Mouse (Mus musculus): ENCODE measurements around the gene Aldh1a1. TPM values are rescaled to one million over a fixed set of nuclear protein-coding genes. Genes with fewer than 3 reads are reported as not detected.
"Not testable (repeated sequence)": the region's sequence is repeated elsewhere in the genome, so short reads cannot be mapped to it uniquely, and the experiment has no call there.

Aldh1a1 gene
- total and polyA plus RNA-seq, 3 experiments = 0.21 to 1.1 (median 0.99) TPM

GRCm38 (mm10) chr19:20513688-20514361 lies 21.3 kb downstream of the Aldh1a1 start:
- H3K79me2 ChIP-seq (replicated peaks; ENCODE audit: control insufficient read depth, extremely low read depth, insufficient read depth, poor library complexity, severe bottlenecking) = no peaks in the 10 kb centered on the region
- no peak for DNase-seq (ENCODE audit: extremely low read depth)
- H3K4me1 ChIP-seq (ENCODE audit: control insufficient read depth in 1 of 2, insufficient read depth in 2 of 2) = no peaks in the 10 kb centered on the region
- no peak overlapping the region for H3K4me3 ChIP-seq (replicated peaks in 1 of 3; ENCODE audit: low read depth in 2 of 3, low read length in 2 of 3, poor library complexity in 1 of 3)
- in situ Hi-C loops (cut with MboI; ENCODE audit: low pct_ligation_motif_present, low pct_unique_long_range_greater_than_20kb, low sequenced_read_pairs) = no loop called here
- no peak overlapping the region for H3K27ac ChIP-seq (ENCODE audit: insufficient read depth, low read depth)
- H3K4me2 ChIP-seq (ENCODE audit: insufficient read depth, low read depth, poor library complexity, severe bottlenecking) = no peak overlapping the region
- H3K9ac ChIP-seq (ENCODE audit: insufficient read depth, low read depth) = no peak overlapping the region
- H3K9me3 ChIP-seq (replicated peaks; ENCODE audit: low read length) = no peaks in the 10 kb centered on the region
- no peaks in the 10 kb centered on the region for H3K27me3 ChIP-seq (replicated peaks)
- dilution Hi-C loops (cut with MboI; ENCODE audit: extremely low pct_ligation_motif_present, extremely low pct_unique_long_range_greater_than_20kb, low sequenced_read_pairs) = no loop called here
- H3K36me3 ChIP-seq (replicated peaks in 1 of 2; ENCODE audit: control insufficient read depth in 1 of 2, insufficient read depth in 1 of 2, low read length in 1 of 2) = no peaks in the 10 kb centered on the region
- TF ChIP-seq KAT2A (IDR thresholded peaks at IDR 0.05; ENCODE audit: insufficient replicate concordance, low read length) = no peak
- no peak for TF ChIP-seq IRF4 (IDR thresholded peaks at IDR 0.05; ENCODE audit: low read depth, low read length)
- no peak for TF ChIP-seq ELF1 (IDR thresholded peaks at IDR 0.05; ENCODE audit: low read depth, low read length)
- TF ChIP-seq ZMIZ1 (IDR thresholded peaks at IDR 0.05; ENCODE audit: low read depth, low read length) = no peak
- TF ChIP-seq ZNF384 (IDR thresholded peaks at IDR 0.05; ENCODE audit: low read depth, low read length) = no peak
- TF ChIP-seq MAX (IDR thresholded peaks at IDR 0.05; ENCODE audit: low read length) = no peak
- no peak for TF ChIP-seq RCOR1 (conservative IDR thresholded peaks at IDR 0.05; ENCODE audit: low read depth, low read length)
- no peak for TF ChIP-seq MYC (IDR thresholded peaks at IDR 0.05; ENCODE audit: low read depth, low read length)
- no peak for TF ChIP-seq EP300 (IDR thresholded peaks at IDR 0.05; ENCODE audit: low read length)
- no peak for TF ChIP-seq UBTF (IDR thresholded peaks at IDR 0.05; ENCODE audit: low read depth, low read length)
- TF ChIP-seq E2F4 (IDR thresholded peaks at IDR 0.05; ENCODE audit: insufficient replicate concordance, low read depth, low read length) = no peak
- no peak for TF ChIP-seq JUN (IDR thresholded peaks at IDR 0.05; ENCODE audit: insufficient read depth, low read depth, low read length)
- no peak for TF ChIP-seq MEF2A (IDR thresholded peaks at IDR 0.05; ENCODE audit: borderline replicate concordance, low read depth, low read length)
- TF ChIP-seq CTCF (conservative IDR thresholded peaks at IDR 0.05 in 1 of 2, IDR thresholded peaks at IDR 0.05 in 1 of 2; ENCODE audit: low read depth in 2 of 2, low read length in 2 of 2) = no peak

GRCm38 (mm10) chr19:20516481-20516880 lies 24.0 kb downstream of the Aldh1a1 start:
- dilution Hi-C loops (cut with MboI; ENCODE audit: extremely low pct_ligation_motif_present, extremely low pct_unique_long_range_greater_than_20kb, low sequenced_read_pairs) = no loop called here

GRCm38 (mm10) chr19:20529156-20529555 lies 36.6 kb downstream of the Aldh1a1 start:
- H3K4me2 ChIP-seq (ENCODE audit: insufficient read depth, low read depth, poor library complexity, severe bottlenecking); H3K4me1 ChIP-seq (ENCODE audit: control insufficient read depth in 1 of 2, insufficient read depth in 2 of 2); H3K36me3 ChIP-seq (replicated peaks in 1 of 2; ENCODE audit: control insufficient read depth in 1 of 2, insufficient read depth in 1 of 2, low read length in 1 of 2); DNase-seq (ENCODE audit: extremely low read depth); H3K27ac ChIP-seq (ENCODE audit: insufficient read depth, low read depth); dilution Hi-C loops (cut with MboI; ENCODE audit: extremely low pct_ligation_motif_present, extremely low pct_unique_long_range_greater_than_20kb, low sequenced_read_pairs); H3K9me3 ChIP-seq (replicated peaks; ENCODE audit: low read length); H3K27me3 ChIP-seq (replicated peaks); in situ Hi-C loops (cut with MboI; ENCODE audit: low pct_ligation_motif_present, low pct_unique_long_range_greater_than_20kb, low sequenced_read_pairs); H3K9ac ChIP-seq (ENCODE audit: insufficient read depth, low read depth); H3K79me2 ChIP-seq (replicated peaks; ENCODE audit: control insufficient read depth, extremely low read depth, insufficient read depth, poor library complexity, severe bottlenecking); H3K4me3 ChIP-seq (replicated peaks in 1 of 3; ENCODE audit: low read depth in 2 of 3, low read length in 2 of 3, poor library complexity in 1 of 3): not testable (repeated sequence)

More at GRCm38 (mm10) chr19:20516481-20516880, 24.0 kb downstream of the Aldh1a1 start:
- Histone ChIP-seq H3K4me3 (replicated peaks in 1 of 3; ENCODE audit: low read depth in 2 of 3, low read length in 2 of 3, poor library complexity in 1 of 3) (no peak overlapping the region), H3K4me2 (ENCODE audit: insufficient read depth, low read depth, poor library complexity, severe bottlenecking) (no peak overlapping the region), H3K27me3 (replicated peaks) (no peaks in the 10 kb centered on the region), H3K79me2 (replicated peaks; ENCODE audit: control insufficient read depth, extremely low read depth, insufficient read depth, poor library complexity, severe bottlenecking) (no peaks in the 10 kb centered on the region), H3K9me3 (replicated peaks; ENCODE audit: low read length) (no peaks in the 10 kb centered on the region), H3K9ac (ENCODE audit: insufficient read depth, low read depth) (no peak overlapping the region), H3K36me3 (replicated peaks in 1 of 2; ENCODE audit: control insufficient read depth in 1 of 2, insufficient read depth in 1 of 2, low read length in 1 of 2) (no peaks in the 10 kb centered on the region), H3K4me1 (ENCODE audit: control insufficient read depth in 1 of 2, insufficient read depth in 2 of 2) (no peaks in the 10 kb centered on the region), H3K27ac (ENCODE audit: insufficient read depth, low read depth) (no peak overlapping the region)
- TF ChIP-seq EP300 (IDR thresholded peaks at IDR 0.05; ENCODE audit: low read length) = no peak
- no peak for TF ChIP-seq PAX5 (IDR thresholded peaks at IDR 0.05; ENCODE audit: low read length)
- no peak for TF ChIP-seq KAT2A (IDR thresholded peaks at IDR 0.05; ENCODE audit: insufficient replicate concordance, low read length)
- TF ChIP-seq JUND (conservative IDR thresholded peaks at IDR 0.05; ENCODE audit: low read depth, low read length) = no peak
- no peak for TF ChIP-seq MAFK (IDR thresholded peaks at IDR 0.05; ENCODE audit: insufficient replicate concordance, low read length)
- no peak for TF ChIP-seq MEF2A (IDR thresholded peaks at IDR 0.05; ENCODE audit: borderline replicate concordance, low read depth, low read length)
- TF ChIP-seq POLR2A (IDR thresholded peaks at IDR 0.05; ENCODE audit: low read depth, low read length) = no peak
- no peak for TF ChIP-seq ZC3H11A (IDR thresholded peaks at IDR 0.05; ENCODE audit: low read depth, low read length)
- in situ Hi-C loops (cut with MboI; ENCODE audit: low pct_ligation_motif_present, low pct_unique_long_range_greater_than_20kb, low sequenced_read_pairs) = no loop called here
- DNase-seq (ENCODE audit: extremely low read depth) = no peak

Data from CH12.LX (cell line).